Mouse (Mus musculus) hindbrain, embryonic 14.5 days (tissue): ENCODE results near the gene Rbms3. TPM values are rescaled to one million over a fixed set of nuclear protein-coding genes. Genes with fewer than 3 reads are reported as not detected.

Experiments used
- ATAC-seq: fragments of 200-750 bp; cut with Nextera tagmentation; 2 replicates; pipeline ENCODE4 v1.8.0; 2017; ENCODE audit warnings: moderate number of reproducible peaks, mild to moderate bottlenecking, moderate TSS enrichment, moderate library complexity; ENCODE audit not compliant: low FRiP score
- DNase-seq: peaks from one replicate; pipeline ENCODE4 v3.0.0-alpha.2; 2015; ENCODE audit warnings: low spot score
- H3K27ac ChIP-seq: fragments of 300-500 bp; sonication (generic); 2 replicates; pipeline ENCODE4 v1.5.1; 2014; ENCODE audit warnings: mild to moderate bottlenecking, moderate library complexity
- H3K27me3 ChIP-seq: fragments of 300-500 bp; sonication (generic); 2 replicates; pipeline ENCODE4 v1.6.1; 2014; ENCODE audit warnings: mild to moderate bottlenecking, low read length, mixed read lengths; ENCODE audit not compliant: control insufficient read depth, insufficient read depth
- H3K36me3 ChIP-seq: fragments of 300-500 bp; sonication (generic); replicated peaks from 2 replicates; pipeline ENCODE4 v1.6.1; 2014; ENCODE audit not compliant: control insufficient read depth, insufficient read depth
- H3K4me1 ChIP-seq: fragments of 300-500 bp; sonication (generic); replicated peaks from 2 replicates; pipeline ENCODE4 v1.6.1; 2014; ENCODE audit warnings: antibody characterized with exemption, low read length, mixed read lengths; ENCODE audit not compliant: control insufficient read depth, insufficient read depth
- H3K4me2 ChIP-seq: fragments of 300-500 bp; sonication (generic); replicated peaks from 2 replicates; pipeline ENCODE4 v1.6.1; 2014; ENCODE audit warnings: mild to moderate bottlenecking, moderate library complexity
- H3K4me3 ChIP-seq: fragments of 300-500 bp; sonication (generic); replicated peaks from 2 replicates; pipeline ENCODE4 v1.5.1; 2014; ENCODE audit warnings: mild to moderate bottlenecking, low read length
- H3K9ac ChIP-seq: fragments of 300-500 bp; sonication (generic); 2 replicates; pipeline ENCODE4 v1.6.1; 2014
- H3K9me3 ChIP-seq: fragments of 300-500 bp; sonication (generic); 2 replicates; pipeline ENCODE4 v1.6.1; 2016; ENCODE audit warnings: low read length; ENCODE audit not compliant: control insufficient read depth
- WGBS: fragments of 180-500 bp; shearing (Covaris S2); extraction: QIAGEN DNeasy Blood & Tissue Kit; methylation state at CpG from one replicate; pipeline ENCODE4 v1.1.7; 2014; 5-methylcytosine and 5-hydroxymethylcytosine counted together
- polyA plus RNA-seq: library from polyadenylated mRNA; unstranded; fragments of >200 nt; fragmentation: Nextera tagmentation; extraction: Ambion mirVana; gene quantifications from 2 replicates; pipeline ENCODE4 v1.2.1, GENCODE M21; 2014

The Rbms3 gene
- polyA plus RNA-seq, 1 experiment from 2014 or later = 83.7 TPM

DNA sequence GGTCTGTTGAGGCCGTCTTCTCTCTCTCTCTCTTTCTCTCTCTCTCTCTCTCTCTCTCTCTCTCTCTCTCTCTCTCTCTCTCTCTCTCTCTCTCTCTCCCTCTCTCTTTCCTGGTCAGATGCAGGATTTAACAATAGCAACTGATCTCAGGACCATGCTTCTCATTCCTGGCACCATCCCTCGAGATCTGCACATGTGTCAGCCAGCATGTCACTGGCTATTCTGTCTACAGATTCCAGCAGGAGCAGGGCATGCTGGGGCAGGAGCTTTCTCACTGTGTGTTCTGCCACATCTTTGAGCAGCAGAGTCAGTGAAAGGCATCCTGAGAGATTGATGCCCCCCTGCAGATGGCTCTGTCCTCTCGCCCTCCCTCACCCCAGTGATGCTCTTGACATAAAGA, 774.0 kb downstream of the Rbms3 start:
- H3K4me2 ChIP-seq = no peak overlapping the region
- DNase-seq (no peak), ATAC-seq (peak; percentile 27; the same call in 1 of the 2 replicates)
- no peak overlapping the region for H3K4me3 ChIP-seq
- H3K27me3 ChIP-seq = no peaks in the 10 kb centered on the region
- H3K9ac ChIP-seq = no peak overlapping the region
- no peaks in the 10 kb centered on the region for H3K36me3 ChIP-seq
- 35% methylated on average over 3 of the region's 3 CpGs for WGBS
- H3K27ac ChIP-seq = no peak overlapping the region
- H3K9me3 ChIP-seq = no peaks in the 10 kb centered on the region
- H3K4me1 ChIP-seq = no peaks in the 10 kb centered on the region

DNA sequence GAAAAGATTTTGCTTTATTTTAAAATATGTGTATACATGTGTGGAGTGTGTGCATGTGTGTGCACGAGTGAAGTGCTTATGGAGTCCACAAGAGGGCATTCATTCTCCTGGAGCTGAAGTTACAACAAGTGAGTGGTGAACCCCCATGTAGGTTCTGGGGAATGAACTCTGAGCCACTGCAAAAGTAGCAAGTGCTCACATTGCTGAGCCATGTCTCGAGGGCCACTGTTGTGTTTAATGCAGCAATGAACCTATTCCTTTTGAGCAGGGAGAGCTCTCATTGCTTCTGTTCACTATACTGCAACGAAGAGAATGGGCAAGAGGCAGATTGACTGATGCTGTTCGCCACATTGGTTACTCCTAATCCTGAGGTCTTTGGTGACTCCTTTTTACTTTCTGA, 780.8 kb downstream of the Rbms3 start:
- Histone ChIP-seq H3K9ac (no peak overlapping the region), H3K4me1 (no peaks in the 10 kb centered on the region), H3K27ac (no peak overlapping the region), H3K27me3 (no peaks in the 10 kb centered on the region), H3K4me3 (no peak overlapping the region), H3K4me2 (no peak overlapping the region), H3K36me3 (no peaks in the 10 kb centered on the region), H3K9me3 (no peaks in the 10 kb centered on the region)
- DNase-seq (no peak), ATAC-seq (no peak)
- 88% methylated on average over 4 of the region's 4 CpGs for WGBS

DNA sequence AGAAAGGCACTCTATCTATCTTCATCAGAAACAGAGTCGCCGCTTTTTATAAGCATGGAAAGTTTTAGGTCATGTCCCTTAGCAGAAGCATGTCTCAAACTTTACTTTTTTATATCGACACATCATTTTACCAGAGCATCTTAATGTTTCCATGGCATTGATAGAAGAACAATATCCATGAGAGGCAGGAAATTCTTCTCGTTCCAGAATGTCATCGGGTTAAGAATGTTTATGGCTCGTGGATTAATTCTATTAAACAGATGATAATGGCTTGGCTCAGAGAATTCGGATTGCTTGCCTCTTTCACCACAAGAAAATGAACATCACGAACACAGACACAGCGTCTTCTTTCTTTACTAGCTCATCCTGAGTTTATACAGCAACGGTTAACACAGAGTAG, 781.5 kb downstream of the Rbms3 start:
- no peak overlapping the region for H3K9ac ChIP-seq
- H3K4me3 ChIP-seq = no peak overlapping the region
- H3K36me3 ChIP-seq = no peaks in the 10 kb centered on the region
- ATAC-seq = no peak
- no peak overlapping the region for H3K27ac ChIP-seq
- H3K4me2 ChIP-seq = no peak overlapping the region
- DNase-seq = no peak
- 88% methylated on average over 10 of the region's 10 CpGs for WGBS
- no peaks in the 10 kb centered on the region for H3K4me1 ChIP-seq
- H3K27me3 ChIP-seq = no peaks in the 10 kb centered on the region
- no peaks in the 10 kb centered on the region for H3K9me3 ChIP-seq

GRCm38 (mm10) chr9:116847241-116848135, 782.2 kb downstream of the Rbms3 start:
- Histone ChIP-seq H3K27ac (no peak overlapping the region), H3K36me3 (no peaks in the 10 kb centered on the region), H3K27me3 (no peaks in the 10 kb centered on the region), H3K4me1 (no peaks in the 10 kb centered on the region), H3K4me3 (no peak overlapping the region), H3K9me3 (no peaks in the 10 kb centered on the region), H3K9ac (no peak overlapping the region), H3K4me2 (no peak overlapping the region)
- 80% methylated on average over 7 of the region's 7 CpGs for WGBS
- no peak for DNase-seq
- ATAC-seq = no peak

DNA sequence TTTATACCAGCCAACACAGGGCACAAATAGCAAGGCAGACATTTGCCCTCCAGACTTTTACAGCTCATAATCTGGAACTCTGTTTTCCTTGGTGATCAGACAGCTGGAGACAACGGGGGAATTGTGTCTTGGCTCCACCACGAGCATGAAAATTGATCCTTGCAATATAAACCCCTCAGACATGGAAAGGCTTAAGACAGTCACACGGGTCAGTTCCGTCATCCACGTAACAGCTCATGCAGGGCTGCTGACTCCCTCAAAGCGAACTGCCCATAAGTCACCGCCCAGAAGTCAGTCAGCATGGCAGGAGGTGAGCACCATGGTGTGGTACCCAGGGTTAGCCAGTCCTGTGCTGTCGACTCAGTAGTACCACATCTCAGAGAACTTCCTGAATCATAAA, 794.8 kb downstream of the Rbms3 start:
- H3K27ac ChIP-seq = no peak overlapping the region
- no peaks in the 10 kb centered on the region for H3K9me3 ChIP-seq
- no peak for DNase-seq
- H3K27me3 ChIP-seq = no peaks in the 10 kb centered on the region
- no peaks in the 10 kb centered on the region for H3K36me3 ChIP-seq
- WGBS = 47% methylated on average over 8 of the region's 8 CpGs
- H3K4me3 ChIP-seq = no peak overlapping the region
- H3K4me2 ChIP-seq = no peak overlapping the region
- H3K9ac ChIP-seq = no peak overlapping the region
- H3K4me1 ChIP-seq = peaks cover 15% of the 10 kb centered on the region; the same call in 1 of the 2 replicates
- no peak for ATAC-seq

DNA sequence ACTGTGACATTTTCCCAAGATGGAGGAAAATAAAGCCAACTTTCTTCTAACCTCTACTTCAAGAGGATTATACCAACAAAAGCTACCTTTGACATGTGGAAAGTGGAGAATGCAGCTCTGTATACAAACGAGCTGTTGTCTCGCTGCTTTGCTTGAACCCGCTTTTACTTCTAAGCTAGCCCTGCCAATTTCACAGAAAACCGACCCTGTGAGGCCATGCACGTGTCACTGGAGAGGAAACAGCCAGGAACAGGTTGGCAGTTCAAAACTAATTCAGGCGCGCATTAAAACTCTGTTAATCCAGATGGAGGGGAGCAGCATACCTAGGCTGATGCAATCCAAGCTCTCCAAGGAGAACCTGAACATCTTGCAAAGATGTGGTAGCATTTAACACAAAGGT, 796.0 kb downstream of the Rbms3 start:
- peaks cover 18% of the 10 kb centered on the region; the same call in 1 of the 2 replicates for H3K4me1 ChIP-seq
- no peaks in the 10 kb centered on the region for H3K9me3 ChIP-seq
- H3K4me2 ChIP-seq = no peak overlapping the region
- WGBS = 76% methylated on average over 7 of the region's 7 CpGs
- DNase-seq (no peak), ATAC-seq (no peak)
- H3K27me3 ChIP-seq = no peaks in the 10 kb centered on the region
- no peak overlapping the region for H3K9ac ChIP-seq
- H3K4me3 ChIP-seq = no peak overlapping the region
- H3K27ac ChIP-seq = no peak overlapping the region
- H3K36me3 ChIP-seq = no peaks in the 10 kb centered on the region

DNA sequence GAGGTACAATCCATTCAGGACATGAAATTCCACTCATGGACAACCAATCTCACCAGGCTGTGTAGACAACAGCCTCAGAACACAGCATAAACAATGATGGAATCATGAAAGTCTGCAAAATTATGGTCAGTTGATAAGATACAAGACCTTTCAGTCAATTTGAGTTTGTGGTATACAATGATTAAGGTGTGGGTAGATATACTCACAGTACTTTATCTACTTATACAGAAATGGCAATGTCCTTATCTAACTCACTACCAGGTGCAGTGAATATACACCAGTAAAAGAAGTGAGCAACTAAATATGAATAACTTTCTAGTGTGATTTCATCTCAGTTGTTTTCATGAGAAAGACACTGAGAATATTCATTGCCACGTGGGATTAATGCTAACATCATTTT, 796.9 kb downstream of the Rbms3 start:
- no peak for DNase-seq

GRCm38 (mm10) chr9:116831386-116831785, 798.3 kb downstream of the Rbms3 start:
- Histone ChIP-seq H3K9ac (no peak overlapping the region), H3K27ac (no peak overlapping the region), H3K4me3 (no peak overlapping the region), H3K27me3 (no peaks in the 10 kb centered on the region), H3K9me3 (no peaks in the 10 kb centered on the region), H3K4me2 (no peak overlapping the region), H3K36me3 (no peaks in the 10 kb centered on the region), H3K4me1 (peaks cover 18% of the 10 kb centered on the region; the same call in 1 of the 2 replicates)
- ATAC-seq (no peak), DNase-seq (no peak)
- 82% methylated on average over 5 of the region's 5 CpGs for WGBS

More for the DNA sequence above, 796.9 kb downstream of the Rbms3 start:
- peaks cover 18% of the 10 kb centered on the region; the same call in 1 of the 2 replicates for H3K4me1 ChIP-seq
- H3K4me3 ChIP-seq = no peak overlapping the region
- 69% methylated on average over 1 of the region's 1 CpGs for WGBS
- no peak overlapping the region for H3K4me2 ChIP-seq
- no peaks in the 10 kb centered on the region for H3K9me3 ChIP-seq
- H3K27ac ChIP-seq = no peak overlapping the region
- H3K9ac ChIP-seq = no peak overlapping the region
- H3K27me3 ChIP-seq = no peaks in the 10 kb centered on the region
- no peaks in the 10 kb centered on the region for H3K36me3 ChIP-seq
- ATAC-seq = no peak

DNA sequence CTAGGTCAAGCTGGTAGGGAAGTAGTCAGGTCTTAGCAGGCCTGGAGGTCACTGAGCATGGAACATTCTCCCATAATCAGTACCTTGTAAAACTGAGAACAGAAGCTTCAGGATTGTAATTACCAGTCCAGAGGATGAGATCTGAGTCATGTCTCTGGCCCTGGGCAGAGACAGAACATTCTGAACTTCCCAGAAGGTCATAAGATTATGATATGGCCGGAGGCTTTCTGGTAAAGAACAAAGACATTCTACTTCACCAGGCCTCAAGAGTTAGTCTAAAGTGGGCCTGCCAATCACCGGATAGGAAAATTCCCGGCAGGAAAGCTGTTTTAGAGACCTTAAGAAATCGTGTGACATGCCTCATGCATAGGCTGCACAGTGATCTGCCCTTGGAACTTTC, 799.8 kb downstream of the Rbms3 start:
- no peak overlapping the region for H3K4me2 ChIP-seq
- 87% methylated on average over 4 of the region's 4 CpGs for WGBS

More for the DNA sequence above, 799.8 kb downstream of the Rbms3 start:
- Histone ChIP-seq H3K27ac (no peak overlapping the region), H3K27me3 (no peaks in the 10 kb centered on the region), H3K36me3 (no peaks in the 10 kb centered on the region), H3K4me1 (0 out of 2 replicates have a peak, but pooled peaks cover 8% of the 10 kb centered on the region), H3K9ac (no peak overlapping the region), H3K9me3 (no peaks in the 10 kb centered on the region), H3K4me3 (no peak overlapping the region)
- DNase-seq = no peak
- ATAC-seq = no peak
